Mouse (Mus musculus) limb, embryonic 11.5 days (tissue): ENCODE results near the gene Adamtsl1. TPM values are rescaled to one million over a fixed set of nuclear protein-coding genes. Genes with fewer than 3 reads are reported as not detected.
A peak's percentile ranks its signal among the peaks of the same experiment; 100 is the strongest.

ENCODE experiments used
- ATAC-seq: fragments of 200-750 bp; cut with Nextera tagmentation; 2 replicates; pipeline ENCODE4 v1.8.0; 2017; ENCODE audit warnings: low read depth; ENCODE audit not compliant: insufficient number of reproducible peaks, low FRiP score, low TSS enrichment
- DNase-seq: peaks from one replicate; pipeline ENCODE4 v3.0.0-alpha.2; 2015; ENCODE audit warnings: low spot score
- H3K27ac ChIP-seq: fragments of 300-500 bp; sonication (generic); replicated peaks from 2 replicates; pipeline ENCODE4 v1.5.1; 2014; ENCODE audit warnings: low read depth, mild to moderate bottlenecking, low read length
- H3K27me3 ChIP-seq: fragments of 300-500 bp; sonication (generic); 2 replicates; pipeline ENCODE4 v1.6.1; 2014; ENCODE audit warnings: mild to moderate bottlenecking, low read length, mixed read lengths; ENCODE audit not compliant: control insufficient read depth, insufficient read depth
- H3K36me3 ChIP-seq: fragments of 300-500 bp; sonication (generic); 2 replicates; pipeline ENCODE4 v1.6.1; 2014; ENCODE audit warnings: mild to moderate bottlenecking, low read length, moderate library complexity, mixed read lengths; ENCODE audit not compliant: control insufficient read depth, insufficient read depth
- H3K4me1 ChIP-seq: fragments of 300-500 bp; sonication (generic); 2 replicates; pipeline ENCODE4 v1.6.1; 2014; ENCODE audit warnings: low read length, mixed read lengths; ENCODE audit not compliant: control insufficient read depth, insufficient read depth
- H3K4me2 ChIP-seq: fragments of 300-500 bp; sonication (generic); 2 replicates; pipeline ENCODE4 v1.6.1; 2014; ENCODE audit warnings: low read depth, mild to moderate bottlenecking, moderate library complexity; ENCODE audit not compliant: severe bottlenecking
- H3K4me3 ChIP-seq: fragments of 300-500 bp; sonication (generic); 2 replicates; pipeline ENCODE4 v1.5.1; 2014; ENCODE audit warnings: low read depth, low read length
- H3K9ac ChIP-seq: fragments of 300-500 bp; sonication (generic); 2 replicates; pipeline ENCODE4 v1.6.1; 2014; ENCODE audit warnings: mild to moderate bottlenecking, low read length
- H3K9me3 ChIP-seq: fragments of 300-500 bp; sonication (generic); 2 replicates; pipeline ENCODE4 v1.6.1; 2016; ENCODE audit warnings: low read length; ENCODE audit not compliant: control insufficient read depth
- WGBS: fragments of 180-500 bp; shearing (Covaris S2); extraction: QIAGEN DNeasy Blood & Tissue Kit; methylation state at CpG from one replicate; pipeline ENCODE4 v1.1.7; 2014; 5-methylcytosine and 5-hydroxymethylcytosine counted together
- polyA plus RNA-seq: library from polyadenylated mRNA; unstranded; fragments of >200 nt; fragmentation: Nextera tagmentation; extraction: Ambion mirVana; gene quantifications from 2 replicates; pipeline ENCODE4 v1.2.1, GENCODE M21; 2014

The Adamtsl1 gene
- polyA plus RNA-seq, 1 experiment from 2014 or later: 5.8 TPM

DNA sequence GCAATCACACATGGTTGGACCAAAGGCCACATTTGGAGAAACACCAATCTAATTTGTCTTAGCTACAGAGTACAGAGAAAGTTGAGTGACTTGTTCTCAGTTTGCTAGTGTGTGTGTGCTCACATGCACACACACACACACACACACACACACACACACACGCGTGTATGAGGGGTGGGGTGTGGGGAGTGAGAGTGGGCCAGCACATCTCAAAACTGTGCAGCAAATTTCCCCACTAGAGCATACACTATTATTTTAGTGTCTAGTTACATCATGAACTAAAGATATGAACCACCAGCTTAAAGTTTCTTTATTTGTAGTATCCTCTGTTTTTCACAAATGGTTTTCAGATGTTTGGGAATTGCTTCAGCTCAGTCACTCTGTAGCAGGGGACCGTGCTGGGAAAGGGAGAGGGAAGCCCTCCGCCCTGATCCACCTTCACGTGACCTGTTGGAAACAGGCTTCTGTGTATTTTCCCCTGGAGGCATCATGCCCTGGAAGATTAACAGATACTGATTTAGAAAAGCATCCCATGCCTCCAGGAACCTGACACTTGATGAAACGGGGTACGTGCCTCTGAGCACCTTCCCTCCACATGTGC is 13.1 kb downstream of the Adamtsl1 start:
- Histone ChIP-seq H3K27me3 (no peaks in the 10 kb centered on the region), H3K4me2 (no peak overlapping the region), H3K4me3 (no peak overlapping the region), H3K9me3 (no peaks in the 10 kb centered on the region), H3K36me3 (no peaks in the 10 kb centered on the region), H3K4me1 (no peaks in the 10 kb centered on the region), H3K27ac (no peak overlapping the region), H3K9ac (no peak overlapping the region)
- DNase-seq (no peak), ATAC-seq (no peak)
- WGBS: 78% methylated on average over 7 of the region's 7 CpGs

DNA sequence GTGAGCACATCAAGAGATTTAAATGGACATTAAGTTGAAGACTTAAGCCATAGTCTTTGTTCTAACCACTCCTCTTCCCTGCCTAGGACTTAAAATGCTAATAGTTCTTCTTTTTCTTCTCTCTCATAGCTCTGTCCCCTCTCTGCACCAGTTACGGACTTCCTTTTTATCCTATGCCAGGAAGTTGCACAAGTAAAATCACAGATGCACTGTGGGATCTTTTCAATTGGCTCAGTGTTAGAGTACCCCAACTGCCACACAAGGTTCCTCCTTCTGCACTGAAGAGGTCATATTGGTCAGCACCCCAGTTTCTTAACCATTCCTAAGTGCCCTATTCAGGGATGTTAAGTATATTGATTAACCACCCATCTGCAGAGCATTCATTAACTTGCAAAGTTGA is 15.9 kb downstream of the Adamtsl1 start:
- DNase-seq: no peak
- no peaks in the 10 kb centered on the region for H3K4me1 ChIP-seq
- no peaks in the 10 kb centered on the region for H3K27me3 ChIP-seq
- ATAC-seq: no peak
- no peaks in the 10 kb centered on the region for H3K36me3 ChIP-seq
- no peak overlapping the region for H3K4me2 ChIP-seq
- H3K9ac ChIP-seq: no peak overlapping the region
- H3K27ac ChIP-seq: no peak overlapping the region
- 90% methylated on average over 1 of the region's 1 CpGs for WGBS
- H3K9me3 ChIP-seq: no peaks in the 10 kb centered on the region
- no peak overlapping the region for H3K4me3 ChIP-seq

DNA sequence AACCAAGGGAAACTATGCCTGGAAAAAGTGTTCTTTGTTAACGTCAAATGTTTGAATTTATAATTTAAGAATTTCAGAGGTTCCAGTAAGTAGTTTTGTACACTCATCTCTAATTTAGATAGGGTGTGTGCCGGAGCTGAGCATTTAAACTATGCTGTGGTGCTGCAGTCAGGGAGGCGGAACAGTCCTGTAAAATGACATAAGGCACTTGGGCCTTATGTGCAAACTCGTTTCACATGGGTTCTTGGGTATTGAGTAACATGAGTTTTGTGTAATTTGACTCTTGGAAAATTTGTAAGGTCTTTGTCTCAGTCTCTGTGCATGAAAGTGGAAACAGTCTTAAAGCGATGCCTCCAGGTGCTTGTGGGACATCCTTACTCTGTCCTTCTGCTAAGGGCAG is 25.7 kb downstream of the Adamtsl1 start:
- Histone ChIP-seq H3K4me3 (no peak overlapping the region), H3K27ac (no peak overlapping the region), H3K9ac (no peak overlapping the region), H3K9me3 (no peaks in the 10 kb centered on the region), H3K4me2 (no peak overlapping the region), H3K27me3 (no peaks in the 10 kb centered on the region), H3K4me1 (no peaks in the 10 kb centered on the region), H3K36me3 (no peaks in the 10 kb centered on the region)
- ATAC-seq (no peak), DNase-seq (no peak)
- 67% methylated on average over 5 of the region's 5 CpGs for WGBS

DNA sequence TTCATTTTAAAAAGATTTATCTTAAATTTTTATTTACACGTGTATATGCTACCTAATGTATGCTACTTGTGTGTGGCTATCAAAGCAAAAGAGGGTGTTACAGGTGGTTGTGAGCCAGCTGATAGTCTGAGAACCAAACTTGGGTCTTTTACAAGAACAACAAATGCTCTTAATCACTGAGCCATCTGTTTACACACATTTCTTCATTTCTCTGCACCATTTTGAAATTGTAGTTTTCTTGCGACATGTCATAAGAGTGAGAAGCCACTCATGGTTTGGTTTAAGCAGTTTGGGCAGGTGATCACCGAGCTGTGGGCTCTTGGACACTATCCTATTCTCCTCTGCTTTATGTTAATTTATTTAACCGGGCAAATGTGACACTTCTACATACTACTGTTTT is 29.2 kb downstream of the Adamtsl1 start:
- no peak overlapping the region for H3K4me3 ChIP-seq
- 85% methylated on average over 4 of the region's 4 CpGs for WGBS
- H3K4me1 ChIP-seq: no peaks in the 10 kb centered on the region

DNA sequence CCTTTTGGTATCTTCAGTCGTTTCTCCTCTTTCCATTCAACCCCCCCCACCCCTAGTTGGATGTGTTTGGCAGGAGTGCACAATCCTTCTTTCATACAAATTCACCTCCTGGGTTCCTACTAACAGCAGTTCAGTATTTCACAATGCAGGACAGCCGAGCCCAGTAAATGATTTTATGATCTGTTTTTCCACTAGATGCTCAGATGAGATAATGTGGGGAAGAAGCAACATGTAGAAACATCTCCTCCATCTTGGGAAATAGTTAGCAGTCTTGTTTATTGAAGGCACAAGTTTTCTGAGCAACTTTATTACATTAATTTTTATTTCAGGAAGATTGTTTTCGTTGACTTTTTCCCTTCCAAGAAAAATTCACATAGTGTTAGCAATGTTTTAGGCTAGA is 40.7 kb downstream of the Adamtsl1 start:
- H3K27me3 ChIP-seq: no peaks in the 10 kb centered on the region
- 79% methylated on average over 3 of the region's 3 CpGs for WGBS
- DNase-seq (no peak), ATAC-seq (no peak)
- H3K27ac ChIP-seq: no peak overlapping the region
- no peak overlapping the region for H3K4me3 ChIP-seq
- no peak overlapping the region for H3K4me2 ChIP-seq
- H3K9me3 ChIP-seq: no peaks in the 10 kb centered on the region
- no peaks in the 10 kb centered on the region for H3K36me3 ChIP-seq
- no peaks in the 10 kb centered on the region for H3K4me1 ChIP-seq
- no peak overlapping the region for H3K9ac ChIP-seq

More for the DNA sequence above, 29.2 kb downstream of the Adamtsl1 start:
- no peak overlapping the region for H3K27ac ChIP-seq
- ATAC-seq (no peak), DNase-seq (no peak)
- H3K9ac ChIP-seq: no peak overlapping the region
- no peaks in the 10 kb centered on the region for H3K36me3 ChIP-seq
- no peak overlapping the region for H3K4me2 ChIP-seq
- no peaks in the 10 kb centered on the region for H3K27me3 ChIP-seq
- no peaks in the 10 kb centered on the region for H3K9me3 ChIP-seq

DNA sequence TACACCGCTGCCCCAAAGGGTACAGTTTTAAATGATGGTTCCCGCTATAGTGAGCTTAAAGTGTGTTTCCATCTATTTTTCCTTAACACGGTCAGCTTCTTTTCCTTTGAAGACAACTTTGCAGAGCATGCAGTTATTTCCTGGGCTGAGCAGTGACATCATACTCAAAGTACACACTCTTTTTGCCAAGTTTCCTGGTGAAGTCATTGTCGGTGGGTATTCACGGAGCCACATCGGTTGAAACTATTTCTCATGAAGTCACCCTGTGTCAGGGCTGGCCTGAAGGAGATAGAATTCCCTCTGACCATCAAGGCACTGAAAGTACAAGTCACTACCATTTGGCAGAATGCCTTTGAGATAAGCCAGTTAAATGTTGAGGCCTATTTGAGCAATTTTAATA is 45.8 kb downstream of the Adamtsl1 start:
- 94% methylated on average over 6 of the region's 6 CpGs for WGBS
- Histone ChIP-seq H3K36me3 (no peaks in the 10 kb centered on the region), H3K9ac (no peak overlapping the region), H3K27me3 (no peaks in the 10 kb centered on the region), H3K4me2 (no peak overlapping the region), H3K4me3 (no peak overlapping the region), H3K4me1 (no peaks in the 10 kb centered on the region), H3K27ac (no peak overlapping the region), H3K9me3 (no peaks in the 10 kb centered on the region)
- ATAC-seq: no peak
- DNase-seq: no peak

DNA sequence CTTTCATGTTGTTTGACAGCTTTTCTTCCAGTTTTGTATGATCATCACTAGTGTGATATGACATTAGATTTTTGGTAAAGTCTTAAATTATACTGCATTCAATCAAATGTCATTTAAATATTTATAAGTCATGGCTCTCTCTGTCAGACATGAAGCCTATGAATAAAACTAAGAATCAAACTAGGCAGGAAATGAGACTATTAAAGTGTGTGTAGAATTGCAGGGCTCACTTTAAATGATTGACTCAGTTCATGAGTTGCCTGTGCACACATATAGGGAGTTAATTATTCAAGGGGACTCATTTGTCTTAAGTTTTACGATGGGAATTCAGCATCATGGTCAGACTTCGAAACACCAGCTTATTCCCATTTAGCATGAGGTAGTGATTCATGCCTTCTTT is 71.5 kb downstream of the Adamtsl1 start:
- H3K4me3 ChIP-seq: no peak overlapping the region
- no peaks in the 10 kb centered on the region for H3K36me3 ChIP-seq
- no peak overlapping the region for H3K27ac ChIP-seq
- no peaks in the 10 kb centered on the region for H3K4me1 ChIP-seq
- H3K9ac ChIP-seq: no peak overlapping the region
- 50% methylated on average over 2 of the region's 2 CpGs for whole genome bisulfite sequencing
- no peaks in the 10 kb centered on the region for H3K9me3 ChIP-seq
- ATAC-seq: no peak
- no peak for DNase-seq
- no peak overlapping the region for H3K4me2 ChIP-seq
- H3K27me3 ChIP-seq: no peaks in the 10 kb centered on the region

DNA sequence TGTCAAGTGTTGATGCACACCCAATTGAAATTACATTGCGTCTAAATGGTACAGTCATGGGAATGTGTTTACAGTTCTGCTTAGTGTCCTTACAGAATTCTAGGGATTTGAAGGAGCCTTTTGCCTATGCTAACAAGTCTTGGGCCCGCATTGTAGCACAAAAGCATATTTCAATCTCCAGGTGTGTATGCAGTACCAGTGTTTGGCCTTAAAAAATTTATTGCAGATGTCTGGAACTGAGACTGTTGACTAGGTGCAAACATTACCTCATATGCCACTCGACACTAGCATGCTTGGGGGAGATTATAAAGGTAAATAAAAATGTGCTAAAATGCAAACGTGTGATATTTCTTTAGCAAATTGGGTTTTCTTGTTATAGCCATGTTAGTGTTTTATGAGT is 75.0 kb downstream of the Adamtsl1 start:
- WGBS: 65% methylated on average over 4 of the region's 4 CpGs
- Histone ChIP-seq H3K4me3 (no peak overlapping the region), H3K36me3 (no peaks in the 10 kb centered on the region), H3K4me2 (no peak overlapping the region), H3K4me1 (no peaks in the 10 kb centered on the region), H3K9ac (no peak overlapping the region), H3K9me3 (no peaks in the 10 kb centered on the region), H3K27ac (no peak overlapping the region), H3K27me3 (no peaks in the 10 kb centered on the region)
- DNase-seq: no peak
- ATAC-seq: no peak

DNA sequence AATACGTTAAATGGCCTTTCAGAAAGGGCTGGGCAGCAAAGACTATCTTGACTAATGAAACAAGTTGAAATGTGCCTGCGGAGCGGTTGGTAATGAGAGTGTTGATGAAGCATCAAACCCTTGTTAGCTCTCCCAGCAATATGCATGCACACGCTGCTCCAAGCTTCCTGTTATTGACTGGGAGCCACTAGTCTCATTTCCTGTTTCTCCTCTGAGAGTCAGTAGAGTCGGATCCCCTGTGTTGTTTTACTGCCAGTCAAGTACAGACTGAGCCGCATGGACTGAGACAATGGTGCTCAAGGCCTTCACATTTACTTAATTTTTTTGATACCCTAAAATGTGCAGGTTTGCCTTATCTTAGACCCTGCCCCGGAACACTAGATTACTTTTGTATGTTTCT is 77.1 kb downstream of the Adamtsl1 start:
- 59% methylated on average over 7 of the region's 7 CpGs for WGBS
- no peaks in the 10 kb centered on the region for H3K4me1 ChIP-seq
- ATAC-seq (no peak), DNase-seq (peak; percentile 23)
- no peaks in the 10 kb centered on the region for H3K36me3 ChIP-seq
- no peaks in the 10 kb centered on the region for H3K9me3 ChIP-seq
- H3K27ac ChIP-seq: no peak overlapping the region
- no peak overlapping the region for H3K4me3 ChIP-seq
- H3K27me3 ChIP-seq: no peaks in the 10 kb centered on the region
- no peak overlapping the region for H3K9ac ChIP-seq
- no peak overlapping the region for H3K4me2 ChIP-seq
